Mouse (Mus musculus) regulatory T cell (primary cell): Measurements from ENCODE around the gene Aurkb.
"Not testable (repeated sequence)": the region's sequence is repeated elsewhere in the genome, so short reads cannot be mapped to it uniquely, and the experiment has no call there.

Experiments
- in situ Hi-C: fragments of 300-600 bp; cut with MboI, MseI; formaldehyde crosslinking; loops from one replicate; pipeline ENCODE4 v1.15.1; 2025; ENCODE audit warnings: high pct_unique_total_duplicates

Gene Aurkb

GRCm38 (mm10) chr11:69045531-69046394, at the start of gene Aurkb:
Aurkb (plus strand) TSS chr11:69045647.
- in situ Hi-C loops = no loop called here

DNA sequence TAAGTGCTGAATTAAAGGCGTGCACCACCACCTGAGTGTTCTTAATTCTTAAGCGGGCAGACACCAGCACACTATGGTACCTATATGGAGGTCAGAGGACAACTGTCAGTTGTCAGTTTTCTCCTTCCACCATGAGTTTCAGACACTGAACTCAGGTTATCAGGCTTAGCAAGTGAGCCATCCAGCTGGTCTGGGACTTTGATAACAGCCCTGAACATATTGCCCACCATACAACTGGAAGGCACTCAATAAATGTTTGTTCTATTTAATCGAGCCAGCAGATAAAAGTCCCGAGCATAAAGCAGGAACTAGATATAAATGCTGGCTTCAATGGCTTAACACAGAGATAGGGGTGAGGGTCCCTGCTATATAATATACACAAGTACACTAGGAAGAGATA, 48.4 kb upstream of the Aurkb start:
- in situ Hi-C loops = no loop called here

GRCm38 (mm10) chr11:69002782-69003181, 42.7 kb upstream of the Aurkb start:
- in situ Hi-C loops = not testable (repeated sequence)

DNA sequence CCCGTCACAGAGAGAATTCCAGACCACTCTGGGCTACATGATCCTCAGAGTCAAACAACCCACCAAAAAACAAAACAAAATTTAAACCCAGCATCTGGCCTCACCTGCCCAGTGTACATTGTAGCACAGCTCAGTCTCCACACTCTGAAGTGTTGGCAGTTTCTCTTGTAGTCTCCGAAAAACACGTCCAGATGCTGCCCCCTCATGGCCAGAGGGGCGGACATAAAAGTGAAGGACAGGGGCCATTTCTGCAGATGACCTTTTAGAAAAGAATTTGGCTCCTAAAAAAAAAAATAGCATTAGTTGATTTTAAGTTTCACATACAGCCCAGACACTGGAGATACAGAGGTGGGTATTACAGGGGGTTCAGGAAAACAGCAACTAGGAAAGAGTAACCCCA, 41.9 kb upstream of the Aurkb start:
- in situ Hi-C loops = no loop called here

- in situ Hi-C loops = no loop called here
These were observed 40.3 kb upstream of the Aurkb start for GRCm38 (mm10) chr11:69005193-69005592.

DNA sequence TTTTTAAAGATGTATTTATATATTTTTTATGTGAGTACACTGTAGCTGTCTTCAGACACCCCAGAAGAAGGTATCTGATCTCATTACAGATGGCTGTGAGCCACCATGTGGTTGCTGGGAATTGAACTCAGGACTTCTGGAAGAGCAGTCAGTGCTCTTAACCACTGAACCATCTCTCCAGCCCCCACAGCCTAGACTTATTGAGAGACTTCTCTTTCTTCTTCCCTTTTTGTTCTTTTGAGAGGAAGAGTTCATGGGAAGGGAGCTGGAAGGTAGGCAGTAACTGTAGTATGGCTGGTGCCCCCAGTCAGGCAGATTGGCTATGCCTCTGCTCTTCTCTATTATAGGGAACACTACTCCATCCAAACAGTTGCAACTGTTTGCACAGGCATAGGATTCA, 38.9 kb upstream of the Aurkb start:
- in situ Hi-C loops = not testable (repeated sequence)

DNA sequence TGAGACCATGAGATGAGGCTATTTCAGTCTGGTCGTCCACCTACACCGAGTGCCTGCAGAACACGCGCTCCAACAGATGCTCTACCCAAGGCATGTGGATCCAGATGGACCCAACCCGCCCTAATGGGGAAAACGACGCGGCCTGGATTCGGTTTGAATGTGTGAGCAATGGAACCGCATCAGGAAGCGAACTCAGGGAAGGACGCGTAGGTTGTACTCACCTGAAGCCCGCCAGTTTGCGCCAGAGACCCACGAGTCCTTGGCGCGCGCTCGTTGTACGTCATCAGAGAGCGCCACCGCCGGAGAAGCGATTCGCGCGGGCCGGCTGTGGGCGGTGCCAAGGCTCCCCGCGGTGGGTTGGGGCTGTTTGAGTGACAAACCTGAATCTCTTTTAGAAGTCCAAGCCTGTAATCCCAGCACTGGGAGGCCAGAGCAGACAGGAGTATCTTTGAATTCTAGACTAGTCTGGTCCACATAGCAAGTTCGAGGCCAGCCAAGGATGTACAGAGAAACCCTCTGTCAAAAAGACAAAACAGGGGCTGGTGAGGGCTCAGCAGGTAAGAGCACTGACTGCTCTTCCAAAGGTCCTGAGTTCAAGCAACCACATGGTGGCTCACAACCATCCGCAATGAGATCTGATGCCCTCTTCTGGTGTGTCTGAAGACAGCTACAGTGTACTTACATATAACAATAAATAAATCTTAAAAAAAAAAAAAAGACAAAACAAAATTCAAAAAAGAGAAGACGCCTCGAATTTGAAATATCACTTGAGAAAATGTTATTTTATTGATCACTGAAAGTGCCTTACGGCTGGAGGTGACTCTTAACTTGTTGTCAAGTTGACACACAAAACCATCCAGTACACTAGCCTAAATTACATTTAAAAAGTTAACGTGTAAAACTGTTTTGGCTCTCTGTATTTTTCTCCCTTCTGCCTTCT, 37.0 kb upstream of the Aurkb start, which contains the start of gene Pfas:
Gene Pfas (minus strand): TSS at position 279 of the 940 bp plus-strand sequence.
- in situ Hi-C loops = no loop called here

GRCm38 (mm10) chr11:69009508-69009907, 35.9 kb upstream of the Aurkb start:
- in situ Hi-C loops = no loop called here

DNA sequence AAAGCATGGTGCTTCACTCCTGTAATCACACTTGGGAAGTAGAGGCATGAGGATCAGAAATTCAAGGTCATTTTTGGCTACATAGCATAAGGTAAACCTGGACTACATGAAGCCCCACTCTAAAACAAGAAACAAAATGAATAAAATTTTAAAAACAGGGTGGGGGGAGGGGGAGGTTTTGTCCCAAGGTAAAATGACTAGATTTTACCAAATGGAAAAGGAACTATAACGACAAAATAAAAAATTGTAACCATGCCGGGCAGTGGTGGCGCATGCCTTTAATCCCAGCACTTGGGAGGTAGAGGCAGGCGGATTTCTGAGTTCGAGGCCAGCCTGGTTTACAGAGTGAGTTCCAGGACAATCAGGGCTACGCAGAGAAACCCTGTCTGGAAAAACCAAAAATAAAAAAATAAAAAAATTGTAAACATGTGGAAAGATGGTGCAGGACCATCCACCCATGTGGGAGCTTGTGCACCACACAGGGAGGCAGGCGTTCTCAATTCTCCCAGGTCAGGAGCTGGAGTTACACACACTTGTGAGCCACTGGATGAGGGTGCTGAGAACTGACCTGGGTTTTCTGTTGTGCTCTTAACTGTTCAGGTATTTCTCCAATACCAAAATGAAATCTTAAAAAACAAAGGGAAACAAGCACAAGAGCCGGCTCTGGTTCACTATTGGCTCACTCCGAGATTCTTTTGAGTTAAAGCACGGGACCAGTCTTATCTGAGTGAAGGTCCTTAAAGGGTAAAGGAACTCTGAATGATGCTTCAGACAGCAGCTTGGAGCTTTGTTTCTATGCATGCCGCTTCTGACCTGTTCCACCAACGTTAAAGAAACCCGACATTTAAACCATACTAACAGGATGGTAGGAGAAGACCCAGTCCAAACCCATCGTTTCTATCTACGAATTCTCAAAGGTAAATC, 34.8 kb upstream of the Aurkb start:
- in situ Hi-C loops = no loop called here

GRCm38 (mm10) chr11:69011445-69011844, 34.0 kb upstream of the Aurkb start:
- in situ Hi-C loops = not testable (repeated sequence)

- in situ Hi-C loops = no loop called here
These were observed 33.3 kb upstream of the Aurkb start for GRCm38 (mm10) chr11:69012071-69012601.

DNA sequence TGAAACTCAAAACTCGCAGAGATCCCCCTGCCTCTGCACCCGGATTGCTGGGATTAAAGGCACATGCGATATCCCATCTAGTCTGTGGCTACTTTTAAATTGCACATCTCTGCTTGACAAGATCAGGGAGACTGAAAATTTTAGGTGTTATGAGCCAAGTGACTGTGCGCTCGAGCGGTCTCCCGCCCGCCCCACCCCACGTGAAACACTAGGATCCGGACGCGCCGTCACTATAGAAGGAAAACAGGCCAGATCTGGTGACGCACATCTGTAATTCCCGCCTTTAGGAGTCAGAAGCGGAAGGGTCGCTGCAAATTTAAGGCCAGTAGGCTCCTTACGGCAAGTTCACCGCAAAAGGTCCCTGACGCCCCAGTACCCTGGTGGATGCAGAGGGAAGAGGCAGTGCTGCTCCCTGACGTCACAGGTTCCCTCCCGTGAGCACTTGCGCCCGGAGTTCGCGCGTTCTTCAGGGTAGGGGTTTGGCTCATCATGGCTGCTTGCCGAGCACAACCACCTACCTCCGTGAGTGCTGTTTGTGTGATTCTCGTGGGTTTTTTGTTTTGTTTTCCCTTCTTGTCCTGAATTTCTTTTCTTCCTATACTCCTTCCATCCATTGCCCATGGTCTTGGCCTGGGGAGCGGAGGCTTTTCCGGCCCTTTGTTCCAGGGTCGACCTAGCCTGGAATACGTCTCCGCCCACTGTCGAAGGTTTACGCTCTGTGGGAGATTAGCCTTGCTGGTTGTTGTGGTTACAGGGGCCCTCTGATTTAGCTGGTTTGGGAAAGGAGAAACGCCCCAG, 29.6 kb upstream of the Aurkb start, which contains the start of gene Ctc1:
Gene Ctc1 (plus strand): TSS at position 268 of the 798 bp plus-strand sequence.
- in situ Hi-C loops = no loop called here

DNA sequence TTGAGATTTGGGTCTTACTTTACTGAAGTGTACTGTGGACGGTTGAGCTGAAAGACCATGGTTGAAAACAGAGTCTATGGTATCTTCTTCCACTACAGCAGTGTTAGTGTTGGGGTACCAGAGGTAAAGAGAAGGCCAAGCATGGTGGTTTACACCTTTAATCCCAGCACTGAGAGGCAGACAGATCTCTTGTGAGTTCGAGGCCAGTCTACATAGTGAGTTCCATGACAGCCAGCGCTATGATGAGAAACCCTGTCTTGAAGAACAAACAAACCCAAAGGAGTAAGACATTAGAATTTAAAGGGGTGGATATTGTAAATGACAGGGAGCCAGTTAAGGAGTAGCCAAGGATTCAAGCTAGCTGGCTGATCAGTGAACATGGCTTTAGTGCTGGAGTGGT, 28.7 kb upstream of the Aurkb start:
- in situ Hi-C loops = no loop called here

GRCm38 (mm10) chr11:69020691-69021090, 24.8 kb upstream of the Aurkb start:
- in situ Hi-C loops = no loop called here

GRCm38 (mm10) chr11:69026562-69026961, 18.9 kb upstream of the Aurkb start:
- in situ Hi-C loops = no loop called here

GRCm38 (mm10) chr11:69028805-69029204, 16.6 kb upstream of the Aurkb start:
- in situ Hi-C loops = no loop called here

DNA sequence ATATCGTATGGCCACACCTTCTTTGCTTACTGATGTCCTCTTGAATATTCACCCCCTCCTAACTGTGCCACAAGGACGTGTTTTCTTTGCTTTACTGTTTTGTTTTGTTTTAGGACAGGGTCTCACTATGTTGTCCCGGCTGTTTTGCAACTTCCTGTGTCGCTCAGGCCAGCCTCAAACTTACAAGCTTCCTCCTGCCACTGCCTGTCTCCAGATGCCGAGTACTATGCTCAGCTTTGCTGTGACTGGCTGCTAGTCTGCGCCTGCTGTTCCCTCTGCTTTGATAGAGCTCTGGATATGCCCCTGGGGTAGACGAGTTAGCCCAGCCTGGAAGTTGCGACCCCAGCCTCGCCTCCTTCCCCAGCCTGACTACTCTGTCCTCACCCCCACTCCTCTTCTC, 11.9 kb upstream of the Aurkb start:
- in situ Hi-C loops = no loop called here

- in situ Hi-C loops = no loop called here
These were observed 10.9 kb upstream of the Aurkb start for GRCm38 (mm10) chr11:69034585-69034984.

- in situ Hi-C loops = no loop called here
These were observed 10.0 kb upstream of the Aurkb start for GRCm38 (mm10) chr11:69035411-69035810.

DNA sequence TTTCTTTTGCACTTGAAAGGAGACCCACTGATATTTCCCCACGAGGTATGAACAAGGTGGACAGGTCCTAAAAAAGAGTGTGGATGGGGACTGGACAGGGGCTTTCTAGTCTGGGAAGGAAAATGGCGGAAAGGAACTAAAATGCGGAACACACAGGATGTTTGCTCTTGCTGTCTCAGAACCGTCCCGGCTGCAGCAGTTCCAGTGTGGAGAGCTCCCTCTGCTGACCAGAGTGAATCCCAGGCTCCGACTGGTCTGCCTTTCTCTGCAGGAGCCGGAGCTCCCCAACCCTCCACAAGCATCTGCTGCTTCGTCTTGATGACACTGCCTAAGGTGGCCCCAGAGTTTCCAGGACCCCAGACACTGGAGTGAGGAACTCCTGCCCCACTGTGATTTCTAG, 9.6 kb upstream of the Aurkb start:
- in situ Hi-C loops = no loop called here
